Mouse (Mus musculus) kidney, adult 2 months (tissue): ENCODE measurements around the gene Memo1.

ENCODE experiments used
- CTCF ChIP-seq: fragments of 200-500 bp; conservative IDR thresholded peaks from 2 replicates; pipeline ENCODE4 v1.5.1; 2011; ENCODE audit warnings: low read depth, mild to moderate bottlenecking, control low read depth, low read length, moderate library complexity, mixed read lengths; ENCODE audit not compliant: insufficient read depth, insufficient read length
- POLR2A ChIP-seq: fragments of 200-500 bp; IDR thresholded peaks from one replicate; pipeline ENCODE4 v1.6.1; 2011; ENCODE audit warnings: low read depth, low read length, control low read depth

- TF ChIP-seq CTCF = no peak
- no peak for TF ChIP-seq POLR2A
These were observed 1.5 kb downstream of the Memo1 start for GRCm38 (mm10) chr17:74293687-74294425.
